Mouse (Mus musculus): ENCODE results near the gene Atp1b4.

GRCm38 (mm10) chrX:38334329-38335279, 18.6 kb downstream of the Atp1b4 start:
- peak; percentile 69 for TF ChIP-seq CTCF (IDR thresholded peaks at IDR 0.05)
- peak; percentile 36; the same call in 1 of the 2 replicates for TF ChIP-seq EP300 (IDR thresholded peaks at IDR 0.05)
